Mouse (Mus musculus) stomach, postnatal 0 days (tissue): ENCODE measurements at regions not wholly inside any gene's neighbourhood (a gene's known extent, or its start where the extent isn't known, plus 50 kb on each side); places are given as distances from the start of the nearest gene placed in this dataset.

Experiments used
- CTCF ChIP-seq: IDR thresholded peaks from 2 replicates; pipeline ENCODE4 v1.5.1; 2016; ENCODE audit warnings: antibody characterized with exemption, low read depth, mild to moderate bottlenecking, moderate library complexity
- EP300 ChIP-seq: optimal IDR thresholded peaks from 2 replicates; pipeline ENCODE3; 2016; ENCODE audit warnings: antibody characterized with exemption

GRCm38 (mm10) chr16:78237641-78238051, 63.6 kb upstream of the Cxadr start:
- TF ChIP-seq CTCF (no peak), EP300 (no peak)
